Mouse (Mus musculus): ENCODE data around the gene Mcm9.

DNA sequence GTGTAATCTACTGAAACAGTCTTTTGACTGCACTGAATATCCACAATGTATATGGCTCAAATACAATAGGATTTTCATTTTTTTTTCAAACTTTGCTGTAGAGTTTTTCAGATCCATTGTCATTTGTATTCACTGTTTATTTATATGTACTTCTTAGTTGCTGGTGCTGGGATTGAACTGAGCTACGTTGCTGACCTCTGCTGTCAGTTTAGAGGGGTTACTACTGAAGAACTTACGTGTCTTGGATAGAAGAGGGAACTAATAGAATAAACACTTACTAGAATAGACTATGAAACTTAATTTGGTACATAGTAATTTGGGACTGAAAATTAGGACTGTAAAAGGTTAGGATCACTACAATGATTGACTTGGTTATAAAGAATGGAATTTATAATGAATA is 24.9 kb downstream of the Mcm9 start:
- TF ChIP-seq CTCF (IDR thresholded peaks at IDR 0.05; ENCODE audit: insufficient read depth, low read length) (no peak), POLR2A (IDR thresholded peaks at IDR 0.05; ENCODE audit: borderline replicate concordance, extremely low read depth, low read depth, low read length) (no peak)
